Mouse (Mus musculus) megakaryocyte-erythroid progenitor cell, adult 5-6 weeks (primary cell): ENCODE data around the gene Bcl2a1a. TPM values are rescaled to one million over a fixed set of nuclear protein-coding genes. Genes with fewer than 3 reads are reported as not detected.
"Not testable (repeated sequence)": the region's sequence is repeated elsewhere in the genome, so short reads cannot be mapped to it uniquely, and the experiment has no call there.

Experiments used
- ATAC-seq: replicated peaks from 2 replicates; pipeline ENCODE4 v1.8.0; 2016; ENCODE audit warnings: mild to moderate bottlenecking, inconsistent platforms; ENCODE audit not compliant: severe bottlenecking, poor library complexity, low FRiP score, low TSS enrichment
- total RNA-seq, 2 experiments: library from RNA; stranded (forward) in 1 of 2; stranded (reverse) in 1 of 2; fragments of 200-1000, 215-1000 nt in 1 of 2; fragments of >200 nt in 1 of 2; fragmentation: Nextera tagmentation in 1 of 2; gene quantifications; 2 replicates each; pipeline ENCODE4 v1.2.3; 2014 to 2017

The Bcl2a1a gene
- total RNA-seq (2014; fragmentation: Nextera tagmentation) = not detected in 2 replicates
- not detected in 2 replicates for total RNA-seq (2017)

GRCm38 (mm10) chr9:88956670-88957153 is at the start of gene Bcl2a1a:
Bcl2a1a (plus strand) TSS chr9:88956900.
- not testable (repeated sequence) for ATAC-seq

- not testable (repeated sequence) for ATAC-seq
Observed at GRCm38 (mm10) chr9:88916576-88916975, 40.1 kb upstream of the Bcl2a1a start.

- ATAC-seq = 0 out of 2 replicates have a peak, but pooled peaks have one; percentile 47
Observed at GRCm38 (mm10) chr9:88938312-88938711, 18.4 kb upstream of the Bcl2a1a start.

GRCm38 (mm10) chr9:88951466-88951865 is 5.2 kb upstream of the Bcl2a1a start:
- not testable (repeated sequence) for ATAC-seq

DNA sequence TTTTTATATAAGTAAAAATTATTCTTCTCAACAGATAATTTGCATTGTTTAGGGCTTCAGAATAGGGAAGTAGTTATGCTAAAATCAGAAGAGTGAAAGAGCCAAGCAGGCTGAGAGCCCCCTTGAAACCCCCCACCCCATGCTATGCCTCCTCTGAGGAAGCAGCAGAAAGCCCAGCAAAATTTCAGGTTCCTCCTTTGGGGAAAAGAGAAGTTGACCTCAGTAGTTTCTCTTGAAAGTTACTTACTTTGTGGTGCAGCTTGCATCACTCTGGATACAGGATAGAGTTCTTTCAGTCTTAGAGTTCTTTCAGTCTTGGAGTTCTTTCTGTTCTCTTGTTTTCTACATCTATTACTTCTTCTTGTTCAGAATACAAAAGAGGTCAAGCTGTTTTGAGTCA is 3.5 kb upstream of the Bcl2a1a start:
- not testable (repeated sequence) for ATAC-seq

DNA sequence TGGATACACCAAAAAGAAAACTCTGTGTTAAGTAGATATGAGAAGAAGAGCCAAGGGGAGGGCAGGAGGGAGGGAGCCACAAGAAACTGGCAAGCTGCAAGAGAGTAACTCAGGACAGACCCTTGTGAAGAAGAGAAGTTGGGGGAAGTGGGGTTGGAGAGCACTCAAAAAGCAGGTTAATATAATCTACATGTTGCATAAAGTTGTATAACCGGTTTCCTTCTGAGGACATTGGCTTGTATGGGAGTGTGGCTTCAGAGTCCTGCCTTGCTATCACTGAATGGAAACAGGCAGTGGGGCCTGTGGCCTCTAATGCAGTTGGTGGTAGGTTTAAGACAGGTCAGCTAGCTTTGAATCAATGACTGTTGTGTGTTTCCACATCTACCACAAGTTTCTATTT is 1.5 kb upstream of the Bcl2a1a start:
- not testable (repeated sequence) for ATAC-seq

- not testable (repeated sequence) for ATAC-seq
Observed at GRCm38 (mm10) chr9:88956035-88956434, 665 bp upstream of the Bcl2a1a start.

DNA sequence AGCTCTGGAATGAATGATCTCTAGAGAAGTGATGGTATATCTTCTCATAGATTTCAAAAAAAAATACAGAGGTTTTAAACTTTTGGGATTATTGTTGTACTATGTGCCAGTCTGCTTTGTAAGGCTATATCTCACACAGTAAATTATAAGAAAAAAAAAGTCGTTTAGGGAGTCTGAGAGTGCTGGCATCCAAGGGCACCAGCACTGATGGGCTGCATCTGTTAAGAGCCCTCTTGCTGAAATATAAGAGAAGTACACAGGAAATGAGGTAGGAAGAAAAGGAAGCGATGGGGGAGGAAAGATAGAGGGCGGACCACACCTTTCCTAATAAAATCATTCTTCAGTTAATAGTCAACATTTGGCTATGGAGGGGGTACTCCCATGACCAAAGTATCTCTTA is 2.2 kb downstream of the Bcl2a1a start:
- no peak for ATAC-seq

DNA sequence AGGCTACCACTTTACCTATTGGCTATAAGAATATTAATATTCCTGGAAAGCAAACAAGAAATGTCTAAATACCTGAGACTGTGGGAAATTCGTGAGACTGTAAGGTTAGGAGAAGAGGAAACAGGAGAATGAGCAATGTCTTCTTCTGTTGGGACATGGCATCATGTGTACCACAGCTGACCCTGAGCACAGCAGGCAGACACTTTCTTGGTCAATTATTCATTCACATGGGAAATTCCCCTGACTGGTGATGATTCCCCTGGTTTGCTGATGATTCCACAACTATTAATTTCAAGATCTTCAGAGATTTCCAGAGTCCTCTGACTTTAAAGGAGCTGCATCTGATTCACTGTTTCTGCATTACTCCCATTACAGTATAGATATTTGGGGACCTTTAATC is 3.3 kb downstream of the Bcl2a1a start:
- not testable (repeated sequence) for ATAC-seq

GRCm38 (mm10) chr9:88966462-88966861 is 9.8 kb downstream of the Bcl2a1a start:
- ATAC-seq = not testable (repeated sequence)

GRCm38 (mm10) chr9:88969502-88969901 is 12.8 kb downstream of the Bcl2a1a start:
- peak; percentile 74 for ATAC-seq

DNA sequence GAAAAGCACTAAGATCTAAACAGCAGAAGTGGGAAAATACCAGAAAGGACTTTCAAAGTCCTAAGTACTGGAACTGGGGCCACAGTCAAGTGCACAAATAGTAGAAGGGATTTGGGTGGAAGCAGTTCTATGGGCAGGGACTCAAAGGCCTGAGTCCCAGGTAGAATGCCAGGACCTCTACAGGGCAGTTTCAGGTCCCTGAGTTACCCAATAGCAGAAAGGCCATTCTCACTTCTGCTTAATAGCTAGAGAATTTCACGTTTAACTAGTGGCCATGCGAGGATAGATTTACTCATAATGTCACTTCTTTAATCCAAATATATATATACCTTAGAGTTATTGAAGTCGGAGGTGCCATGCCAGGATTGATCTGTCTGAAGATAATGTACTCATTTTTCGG is 20.2 kb downstream of the Bcl2a1a start:
- ATAC-seq = not testable (repeated sequence)

- not testable (repeated sequence) for ATAC-seq
Observed at GRCm38 (mm10) chr9:88979781-88980180, 23.1 kb downstream of the Bcl2a1a start.

GRCm38 (mm10) chr9:89001541-89001940 is 44.8 kb downstream of the Bcl2a1a start:
- not testable (repeated sequence) for ATAC-seq

Other genes with a start within 250 kb of the Bcl2a1a start
- 22.3 and 37.9 TPM in 2 replicates for gene Mthfsl, start 236.6 kb upstream of the Bcl2a1a start, total RNA-seq (2014; fragmentation: Nextera tagmentation)
- 17.6 and 18.3 TPM in 2 replicates for gene Mthfsl, start 236.6 kb upstream of the Bcl2a1a start, total RNA-seq (2017)
- gene Bcl2a1d, start 225.0 kb upstream of the Bcl2a1a start, total RNA-seq (2014; fragmentation: Nextera tagmentation) = not detected in 2 replicates
- gene Bcl2a1d, start 225.0 kb upstream of the Bcl2a1a start, total RNA-seq (2017) = 4.7 TPM in 1 of 2 replicates, not detected in the other
- not detected in 2 replicates for gene Trim43c, start 117.7 kb upstream of the Bcl2a1a start, total RNA-seq (2014; fragmentation: Nextera tagmentation)
- not detected in 2 replicates for gene Trim43c, start 117.7 kb upstream of the Bcl2a1a start, total RNA-seq (2017)
- not detected in 2 replicates for gene Trim43b, start 135.9 kb downstream of the Bcl2a1a start, total RNA-seq (2014; fragmentation: Nextera tagmentation)
- not detected in 2 replicates for gene Trim43b, start 135.9 kb downstream of the Bcl2a1a start, total RNA-seq (2017)
- gene Bcl2a1b, start 242.3 kb downstream of the Bcl2a1a start, total RNA-seq (2014; fragmentation: Nextera tagmentation) = not detected in 2 replicates
- not detected in 2 replicates for gene Bcl2a1b, start 242.3 kb downstream of the Bcl2a1a start, total RNA-seq (2017)
- 4.7 TPM in 1 of 2 replicates, not detected in the other for gene Gm29094, start 242.5 kb downstream of the Bcl2a1a start, total RNA-seq (2014; fragmentation: Nextera tagmentation)
- gene Gm29094, start 242.5 kb downstream of the Bcl2a1a start, total RNA-seq (2017) = not detected in 2 replicates